Mouse (Mus musculus): ENCODE data around the gene Iars2. TPM values are rescaled to one million over a fixed set of nuclear protein-coding genes. Genes with fewer than 3 reads are reported as not detected.
"Not testable (repeated sequence)": the region's sequence is repeated elsewhere in the genome, so short reads cannot be mapped to it uniquely, and the experiment has no call there.

Gene Iars2
- total and polyA plus RNA-seq, 2 experiments: 20.8 to 25.8 TPM

DNA sequence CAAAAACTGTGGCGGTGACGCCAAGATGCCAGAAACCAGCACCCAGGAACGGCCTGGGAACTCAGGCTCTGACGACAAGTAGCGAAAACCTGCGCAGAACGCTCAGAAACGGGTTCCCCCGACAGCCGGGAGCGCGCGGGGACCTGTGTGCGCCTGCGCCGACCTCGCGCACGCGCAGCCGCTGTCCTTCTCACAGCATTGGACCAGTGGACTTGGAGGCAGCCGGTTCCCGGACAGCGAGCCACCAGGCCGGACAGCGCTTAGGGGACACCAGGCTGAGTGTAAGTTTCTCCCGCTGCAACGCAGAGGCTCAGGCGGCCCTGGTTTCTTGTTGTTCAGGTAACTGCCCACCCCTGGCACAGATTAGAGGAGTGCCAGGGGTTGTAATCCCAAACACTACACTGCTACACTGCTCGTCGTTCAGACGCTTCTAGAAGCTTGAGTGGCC is 2.8 kb upstream of the Iars2 start, which contains the start of gene Bpnt1:
TSS of gene Bpnt1 (plus strand) at position 167 of the 448 bp plus-strand sequence.
- Histone ChIP-seq H3K27ac (replicated peaks; ENCODE audit: insufficient read depth, low read depth, low read length) (peak within 1 kb of the TSS; percentile 68), H3K27me3 (ENCODE audit: control insufficient read depth, insufficient read depth, low read length) (no peaks in the 10 kb centered on the region), H3K79me2 (ENCODE audit: control insufficient read depth, insufficient read depth, low read length) (peaks cover 11% of the 10 kb centered on the region; the same call in 1 of the 2 replicates), H3K9ac (ENCODE audit: low read depth, low read length) (peak within 1 kb of the TSS; percentile 80), H3K36me3 (ENCODE audit: control insufficient read depth, insufficient read depth, low read length) (peaks cover 2% of the 10 kb centered on the region), H3K4me1 (ENCODE audit: control insufficient read depth, insufficient read depth, low read length) (peaks cover 6% of the 10 kb centered on the region; the same call in 1 of the 2 replicates), H3K4me3 (ENCODE audit: insufficient read depth, low read depth, low read length) (peak within 1 kb of the TSS; percentile 55)
- DNase-seq (ENCODE audit: extremely low read depth, low read depth, low spot score): peak; percentile 84
- peak; percentile 80 for TF ChIP-seq POLR2A (IDR thresholded peaks at IDR 0.05; ENCODE audit: extremely low read depth, insufficient read depth, low read length)
- TF ChIP-seq CTCF (IDR thresholded peaks at IDR 0.05; ENCODE audit: low read depth, low read length): no peak
- WGBS: under 1% methylated on average over 32 of the region's 32 CpGs

- Histone ChIP-seq H3K4me3 (ENCODE audit: insufficient read depth, low read depth, low read length) (no peak overlapping the region), H3K27me3 (ENCODE audit: control insufficient read depth, insufficient read depth, low read length) (no peaks in the 10 kb centered on the region), H3K27ac (replicated peaks; ENCODE audit: insufficient read depth, low read depth, low read length) (no peak overlapping the region), H3K9ac (ENCODE audit: low read depth, low read length) (no peak overlapping the region), H3K36me3 (ENCODE audit: control insufficient read depth, insufficient read depth, low read length) (peaks cover 9% of the 10 kb centered on the region), H3K4me1 (ENCODE audit: control insufficient read depth, insufficient read depth, low read length) (peaks cover 6% of the 10 kb centered on the region; the same call in 1 of the 2 replicates), H3K79me2 (ENCODE audit: control insufficient read depth, insufficient read depth, low read length) (peaks cover 8% of the 10 kb centered on the region; the same call in 1 of the 2 replicates)
- no peak for DNase-seq (ENCODE audit: extremely low read depth, low read depth, low spot score)
- TF ChIP-seq POLR2A (IDR thresholded peaks at IDR 0.05; ENCODE audit: extremely low read depth, insufficient read depth, low read length) (no peak), CTCF (IDR thresholded peaks at IDR 0.05; ENCODE audit: low read depth, low read length) (no peak)
- 50% methylated on average over 5 of the region's 5 CpGs for WGBS
Observed at GRCm38 (mm10) chr1:185331364-185331763, 2.2 kb upstream of the Iars2 start.

DNA sequence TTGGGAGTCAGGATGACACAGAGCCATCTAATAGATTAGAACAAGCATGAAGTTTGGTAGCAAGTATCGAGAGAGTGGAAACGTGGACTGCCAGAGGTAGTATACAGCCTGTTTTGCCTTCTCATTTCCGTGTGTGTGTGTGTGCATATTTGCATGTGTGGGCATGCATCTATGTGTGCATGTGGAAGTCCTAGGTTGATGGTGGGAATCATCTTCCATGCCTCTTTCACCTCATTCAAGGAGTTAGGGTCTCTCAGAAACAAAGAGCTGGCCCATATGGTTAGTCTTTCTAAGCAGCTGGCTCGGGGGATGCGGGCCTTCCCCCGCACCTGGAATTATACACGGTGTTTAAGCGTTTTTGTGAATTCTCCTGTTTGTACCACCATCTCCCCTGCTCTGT is 655 bp upstream of the Iars2 start:
- Histone ChIP-seq H3K79me2 (ENCODE audit: control insufficient read depth, insufficient read depth, low read length) (peaks cover 8% of the 10 kb centered on the region; the same call in 1 of the 2 replicates), H3K27ac (replicated peaks; ENCODE audit: insufficient read depth, low read depth, low read length) (no peak overlapping the region), H3K4me1 (ENCODE audit: control insufficient read depth, insufficient read depth, low read length) (peaks cover 6% of the 10 kb centered on the region; the same call in 1 of the 2 replicates), H3K4me3 (ENCODE audit: insufficient read depth, low read depth, low read length) (no peak overlapping the region), H3K9ac (ENCODE audit: low read depth, low read length) (no peak overlapping the region), H3K27me3 (ENCODE audit: control insufficient read depth, insufficient read depth, low read length) (no peaks in the 10 kb centered on the region), H3K36me3 (ENCODE audit: control insufficient read depth, insufficient read depth, low read length) (peaks cover 21% of the 10 kb centered on the region)
- no peak for DNase-seq (ENCODE audit: extremely low read depth, low read depth, low spot score)
- TF ChIP-seq POLR2A (IDR thresholded peaks at IDR 0.05; ENCODE audit: extremely low read depth, insufficient read depth, low read length): no peak
- no peak for TF ChIP-seq CTCF (IDR thresholded peaks at IDR 0.05; ENCODE audit: low read depth, low read length)
- 94% methylated on average over 8 of the region's 8 CpGs for WGBS

DNA sequence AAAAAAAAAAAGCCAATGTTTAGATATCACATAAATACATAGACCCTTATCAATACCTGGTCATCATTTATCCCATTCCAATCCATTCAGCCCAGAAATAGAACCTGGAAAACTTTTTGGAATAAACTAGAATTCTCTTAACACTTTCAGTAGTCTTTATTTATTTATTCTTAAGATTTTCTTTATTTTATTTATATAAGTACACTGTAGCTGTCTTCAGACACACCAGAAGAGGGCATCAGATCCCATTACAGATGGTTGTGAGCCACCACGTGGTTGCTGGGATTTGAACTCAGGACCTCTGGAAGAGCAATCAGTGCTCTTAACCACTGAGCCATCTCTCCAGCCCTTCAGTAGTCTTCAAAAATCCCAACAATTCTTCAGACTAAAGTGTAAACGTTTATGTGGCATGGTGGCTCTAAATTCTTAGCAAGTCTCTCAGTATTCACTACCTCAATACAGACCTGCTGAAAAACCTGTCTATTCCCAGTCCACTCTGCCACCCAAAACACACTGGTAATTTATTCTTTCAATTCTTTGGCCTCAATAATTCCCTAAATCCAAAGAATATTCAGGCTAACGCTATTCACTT is 1.3 kb downstream of the Iars2 start:
- WGBS: 47% methylated on average over 3 of the region's 3 CpGs
- not testable (repeated sequence) for DNase-seq (ENCODE audit: extremely low read depth, low read depth, low spot score); H3K4me3 ChIP-seq (ENCODE audit: insufficient read depth, low read depth, low read length); H3K4me1 ChIP-seq (ENCODE audit: control insufficient read depth, insufficient read depth, low read length); H3K27me3 ChIP-seq (ENCODE audit: control insufficient read depth, insufficient read depth, low read length); H3K79me2 ChIP-seq (ENCODE audit: control insufficient read depth, insufficient read depth, low read length); H3K9ac ChIP-seq (ENCODE audit: low read depth, low read length); H3K27ac ChIP-seq (replicated peaks; ENCODE audit: insufficient read depth, low read depth, low read length)
- peaks cover 39% of the 10 kb centered on the region for H3K36me3 ChIP-seq (ENCODE audit: control insufficient read depth, insufficient read depth, low read length)

DNA sequence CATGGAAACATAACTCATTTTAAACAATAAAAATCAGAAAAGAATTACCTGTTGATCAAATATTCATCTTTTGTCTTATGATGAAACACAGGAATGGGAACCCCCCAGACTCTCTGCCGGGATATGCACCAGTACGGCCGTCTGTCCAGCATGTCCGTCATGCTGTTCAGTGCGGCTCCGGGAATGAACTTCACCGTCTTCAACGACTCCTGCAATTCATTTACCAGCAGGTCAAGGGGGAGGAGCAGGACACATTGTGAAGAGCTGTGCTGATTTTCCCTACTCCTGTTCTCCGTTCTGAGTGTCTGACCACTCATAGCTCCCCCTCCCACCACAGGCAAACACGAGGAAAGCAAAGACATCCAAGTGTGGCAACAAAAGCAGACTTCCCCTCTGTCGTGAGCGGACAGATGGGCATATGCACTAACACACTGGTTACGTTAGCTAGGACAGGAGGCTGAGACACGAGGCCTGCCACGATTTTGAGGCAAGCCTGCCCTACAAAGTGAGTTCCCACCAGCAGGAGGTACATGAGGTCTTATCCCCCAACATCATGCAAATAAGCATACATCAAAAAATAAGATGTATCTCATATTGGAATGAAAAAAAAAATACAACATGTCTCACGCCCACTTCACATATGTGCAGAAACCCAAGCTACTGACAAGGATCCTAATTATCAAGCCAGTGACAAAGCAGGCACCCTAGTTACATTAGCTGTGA is 13.2 kb downstream of the Iars2 start:
- no peak overlapping the region for H3K9ac ChIP-seq (ENCODE audit: low read depth, low read length)
- H3K27ac ChIP-seq (replicated peaks; ENCODE audit: insufficient read depth, low read depth, low read length): no peak overlapping the region
- DNase-seq (ENCODE audit: extremely low read depth, low read depth, low spot score): no peak
- H3K36me3 ChIP-seq (ENCODE audit: control insufficient read depth, insufficient read depth, low read length): peaks cover 45% of the 10 kb centered on the region
- no peaks in the 10 kb centered on the region for H3K27me3 ChIP-seq (ENCODE audit: control insufficient read depth, insufficient read depth, low read length)
- TF ChIP-seq POLR2A (IDR thresholded peaks at IDR 0.05; ENCODE audit: extremely low read depth, insufficient read depth, low read length) (no peak), CTCF (IDR thresholded peaks at IDR 0.05; ENCODE audit: low read depth, low read length) (no peak)
- H3K4me1 ChIP-seq (ENCODE audit: control insufficient read depth, insufficient read depth, low read length): no peaks in the 10 kb centered on the region
- 90% methylated on average over 16 of the region's 16 CpGs for WGBS
- no peaks in the 10 kb centered on the region for H3K79me2 ChIP-seq (ENCODE audit: control insufficient read depth, insufficient read depth, low read length)
- H3K4me3 ChIP-seq (ENCODE audit: insufficient read depth, low read depth, low read length): no peak overlapping the region

DNA sequence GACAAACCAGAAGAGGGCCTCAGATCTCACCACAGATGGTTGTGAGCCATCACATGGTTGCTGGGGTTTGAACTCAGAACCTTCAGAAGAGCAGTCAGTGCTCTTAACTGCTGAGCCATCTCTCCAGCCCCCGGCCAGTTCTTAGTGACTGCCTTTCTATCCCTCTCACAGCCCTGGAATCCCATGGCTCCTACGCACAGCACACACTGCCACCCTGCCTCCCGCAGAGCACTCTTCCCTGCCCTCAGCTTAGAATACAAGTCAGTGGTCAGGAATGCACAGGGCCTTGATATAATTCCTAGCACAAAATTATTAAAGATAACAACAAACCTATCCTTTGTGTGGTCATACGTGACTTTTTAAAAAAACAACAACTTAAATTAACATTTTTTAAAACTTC is 14.7 kb downstream of the Iars2 start:
- Histone ChIP-seq H3K27ac (replicated peaks; ENCODE audit: insufficient read depth, low read depth, low read length) (no peak overlapping the region), H3K79me2 (ENCODE audit: control insufficient read depth, insufficient read depth, low read length) (no peaks in the 10 kb centered on the region), H3K9ac (ENCODE audit: low read depth, low read length) (no peak overlapping the region), H3K4me3 (ENCODE audit: insufficient read depth, low read depth, low read length) (no peak overlapping the region), H3K4me1 (ENCODE audit: control insufficient read depth, insufficient read depth, low read length) (no peaks in the 10 kb centered on the region), H3K27me3 (ENCODE audit: control insufficient read depth, insufficient read depth, low read length) (no peaks in the 10 kb centered on the region), H3K36me3 (ENCODE audit: control insufficient read depth, insufficient read depth, low read length) (peaks cover 36% of the 10 kb centered on the region)
- WGBS: 87% methylated on average over 4 of the region's 4 CpGs
- DNase-seq (ENCODE audit: extremely low read depth, low read depth, low spot score): no peak
- TF ChIP-seq POLR2A (IDR thresholded peaks at IDR 0.05; ENCODE audit: extremely low read depth, insufficient read depth, low read length) (no peak), CTCF (IDR thresholded peaks at IDR 0.05; ENCODE audit: low read depth, low read length) (no peak)
